Mouse (Mus musculus): ENCODE measurements around the gene Trit1.

- TF ChIP-seq POLR2A (IDR thresholded peaks at IDR 0.05; ENCODE audit: low read depth, low read length), result no peak
- TF ChIP-seq CTCF (IDR thresholded peaks at IDR 0.05; ENCODE audit: extremely low read depth, insufficient read depth, insufficient read length, insufficient replicate concordance), result no peak
Measured at GRCm38 (mm10) chr4:122981930-122982329, 34.5 kb upstream of the Trit1 start.
